Mouse (Mus musculus): ENCODE measurements around the gene Yipf6. TPM values are rescaled to one million over a fixed set of nuclear protein-coding genes. Genes with fewer than 3 reads are reported as not detected.
"Not testable (repeated sequence)": the region's sequence is repeated elsewhere in the genome, so short reads cannot be mapped to it uniquely, and the experiment has no call there.

Gene Yipf6
- polyA plus RNA-seq, 1 experiment from 2014 or later = 30.3 TPM

GRCm38 (mm10) chrX:98986611-98987010 lies 50.5 kb downstream of the Yipf6 start:
- H3K4me3 ChIP-seq (ENCODE audit: low read depth, low read length); H3K9me3 ChIP-seq (ENCODE audit: low read depth, low read length); H3K36me3 ChIP-seq (ENCODE audit: insufficient read depth); DNase-seq; H3K4me1 ChIP-seq (ENCODE audit: insufficient read depth); ATAC-seq (ENCODE audit: insufficient read depth); H3K9ac ChIP-seq; H3K27ac ChIP-seq (ENCODE audit: low read depth); H3K4me2 ChIP-seq; H3K27me3 ChIP-seq (ENCODE audit: insufficient read depth, low read length): not testable (repeated sequence)
- peak; percentile 32 for TF ChIP-seq CTCF (IDR thresholded peaks at IDR 0.05; ENCODE audit: low read depth)
- 54% methylated on average over 5 of the region's 5 CpGs for WGBS

- peak; percentile 78 for DNase-seq
- H3K4me2 ChIP-seq = no peak overlapping the region
- H3K9me3 ChIP-seq (ENCODE audit: low read depth, low read length) = no peaks in the 10 kb centered on the region
- WGBS = 36% methylated on average over 6 of the region's 6 CpGs
- H3K36me3 ChIP-seq (ENCODE audit: insufficient read depth) = no peaks in the 10 kb centered on the region
- peak; percentile 74; the same call in 1 of the 2 replicates for ATAC-seq (ENCODE audit: insufficient read depth)
- no peaks in the 10 kb centered on the region for H3K4me1 ChIP-seq (ENCODE audit: insufficient read depth)
- no peaks in the 10 kb centered on the region for H3K27me3 ChIP-seq (ENCODE audit: insufficient read depth, low read length)
- H3K27ac ChIP-seq (ENCODE audit: low read depth) = no peak overlapping the region
- H3K4me3 ChIP-seq (ENCODE audit: low read depth, low read length) = no peak overlapping the region
- no peak overlapping the region for H3K9ac ChIP-seq
- TF ChIP-seq CTCF (IDR thresholded peaks at IDR 0.05; ENCODE audit: low read depth) = peak; percentile 87
Observed at GRCm38 (mm10) chrX:98989574-98989973, 53.5 kb downstream of the Yipf6 start.

Other genes starting within 250 kb of the Yipf6 start
- 13.2 and 14.6 TPM in 2 replicates for gene Ophn1, start 45.3 kb upstream of the Yipf6 start, polyA plus RNA-seq (2014; fragmentation: Nextera tagmentation; extraction: Ambion mirVana)
- gene Stard8, start 66.9 kb downstream of the Yipf6 start, polyA plus RNA-seq (2014; fragmentation: Nextera tagmentation; extraction: Ambion mirVana) = 11.3 and 11.4 TPM in 2 replicates
- gene Efnb1, start 199.8 kb downstream of the Yipf6 start, polyA plus RNA-seq (2014; fragmentation: Nextera tagmentation; extraction: Ambion mirVana) = 46.0 and 48.9 TPM in 2 replicates